Mouse (Mus musculus): ENCODE measurements around the gene Yipf4. TPM values are rescaled to one million over a fixed set of nuclear protein-coding genes. Genes with fewer than 3 reads are reported as not detected.

Gene Yipf4
- polyA plus RNA-seq, 1 experiment: 12.0 TPM

- H3K4me3 ChIP-seq (replicated peaks): no peak overlapping the region
- no peaks in the 10 kb centered on the region for H3K9me3 ChIP-seq
- peaks cover 33% of the 10 kb centered on the region for H3K4me1 ChIP-seq
- no peak for TF ChIP-seq GATA1 (IDR thresholded peaks at IDR 0.05; ENCODE audit: borderline replicate concordance, low read length)
- no peak for TF ChIP-seq FLI1 (IDR thresholded peaks at IDR 0.05; ENCODE audit: low read length)
- H3K36me3 ChIP-seq (replicated peaks; ENCODE audit: low read length): peaks cover 55% of the 10 kb centered on the region
- H3K27me3 ChIP-seq (replicated peaks): no peaks in the 10 kb centered on the region
Measured at GRCm38 (mm10) chr17:74543615-74544014, 54.3 kb downstream of the Yipf4 start.

Other genes starting within 250 kb of the Yipf4 start
- 15.6 and 32.8 TPM in 2 replicates for gene Memo1, start 194.0 kb upstream of the Yipf4 start, polyA plus RNA-seq (2012; ENCODE audit: insufficient read depth, low replicate concordance)
- 7.4 and 93.3 TPM in 2 replicates for gene Dpy30, start 165.5 kb upstream of the Yipf4 start, polyA plus RNA-seq (2012; ENCODE audit: insufficient read depth, low replicate concordance)
- gene Spast, start 150.5 kb upstream of the Yipf4 start, polyA plus RNA-seq (2012; ENCODE audit: insufficient read depth, low replicate concordance): 3.9 and 15.5 TPM in 2 replicates
- 1.3 TPM in 1 of 2 replicates, not detected in the other for gene Slc30a6, start 93.9 kb upstream of the Yipf4 start, polyA plus RNA-seq (2012; ENCODE audit: insufficient read depth, low replicate concordance)
- 0.43 TPM in 1 of 2 replicates, not detected in the other for gene Nlrc4, start 30.4 kb upstream of the Yipf4 start, polyA plus RNA-seq (2012; ENCODE audit: insufficient read depth, low replicate concordance)
- 10.0 and 17.7 TPM in 2 replicates for gene Birc6, start 38.8 kb downstream of the Yipf4 start, polyA plus RNA-seq (2012; ENCODE audit: insufficient read depth, low replicate concordance)
- 6.8 TPM in 1 of 2 replicates, not detected in the other for gene Ttc27, start 228.2 kb downstream of the Yipf4 start, polyA plus RNA-seq (2012; ENCODE audit: insufficient read depth, low replicate concordance)

Measured in megakaryocyte, embryonic 14.5 days (primary cell).